Mouse (Mus musculus) cerebellum, postnatal 4 days (tissue): ENCODE measurements around the gene Pik3cb.

Experiments used
- DNase-seq, 2 experiments: peaks; one replicate each; pipeline ENCODE4 v3.0.0; 2022; ENCODE audit warnings: low spot score in 2 of 2, mixed read lengths in 1 of 2

Gene Pik3cb

GRCm38 (mm10) chr9:99146855-99147735, 6.7 kb upstream of the Pik3cb start:
- no peak for DNase-seq

GRCm38 (mm10) chr9:99145756-99146155, 5.3 kb upstream of the Pik3cb start:
- no peak for DNase-seq

GRCm38 (mm10) chr9:99144416-99144989, 4.1 kb upstream of the Pik3cb start:
- no peak for DNase-seq

- DNase-seq: no peak
These were observed 1.2 kb upstream of the Pik3cb start for GRCm38 (mm10) chr9:99141618-99142017.

- no peak for DNase-seq
These were observed 750 bp upstream of the Pik3cb start for GRCm38 (mm10) chr9:99141171-99141570.

- peak in 1 of 2 experiments; percentile 32 for DNase-seq
These were observed 1.0 kb downstream of the Pik3cb start for GRCm38 (mm10) chr9:99139194-99140023.

GRCm38 (mm10) chr9:99137301-99137700, 3.1 kb downstream of the Pik3cb start:
- no peak for DNase-seq

- DNase-seq: no peak
These were observed 8.4 kb downstream of the Pik3cb start for GRCm38 (mm10) chr9:99131951-99132470.

GRCm38 (mm10) chr9:99131119-99131518, 9.3 kb downstream of the Pik3cb start:
- DNase-seq: no peak

- no peak for DNase-seq
These were observed 12.8 kb downstream of the Pik3cb start for GRCm38 (mm10) chr9:99127578-99127977.

GRCm38 (mm10) chr9:99122749-99123148, 17.7 kb downstream of the Pik3cb start:
- no peak for DNase-seq

GRCm38 (mm10) chr9:99112409-99112808, 28.0 kb downstream of the Pik3cb start:
- peak in 1 of 2 experiments; percentile 17 for DNase-seq

- no peak for DNase-seq
These were observed 29.3 kb downstream of the Pik3cb start for GRCm38 (mm10) chr9:99111085-99111484.

GRCm38 (mm10) chr9:99110213-99110612, 30.2 kb downstream of the Pik3cb start:
- no peak for DNase-seq

- no peak for DNase-seq
These were observed 30.8 kb downstream of the Pik3cb start for GRCm38 (mm10) chr9:99109585-99109984.

- no peak for DNase-seq
These were observed 36.0 kb downstream of the Pik3cb start for GRCm38 (mm10) chr9:99104449-99104848.

GRCm38 (mm10) chr9:99103865-99104264, 36.6 kb downstream of the Pik3cb start:
- no peak for DNase-seq

GRCm38 (mm10) chr9:99098482-99099129, 41.8 kb downstream of the Pik3cb start:
- no peak for DNase-seq

GRCm38 (mm10) chr9:99097668-99098067, 42.8 kb downstream of the Pik3cb start:
- DNase-seq: no peak

- no peak for DNase-seq
These were observed 45.2 kb downstream of the Pik3cb start for GRCm38 (mm10) chr9:99095192-99095591.

- no peak for DNase-seq
These were observed 49.9 kb downstream of the Pik3cb start for GRCm38 (mm10) chr9:99090546-99090945.
